Mouse (Mus musculus) adrenal gland, postnatal 25 days (tissue): ENCODE measurements around the gene Ap1g2. TPM values are rescaled to one million over a fixed set of nuclear protein-coding genes. Genes with fewer than 3 reads are reported as not detected.

Experiments
- DNase-seq: peaks from one replicate; pipeline ENCODE4 v3.0.0; 2021; ENCODE audit warnings: mixed read lengths
- total RNA-seq: library from RNA; stranded (reverse); gene quantifications from 2 replicates; pipeline ENCODE4 v1.2.3, GENCODE M21; 2021

Ap1g2 gene
- total RNA-seq, 1 experiment from 2014 or later: 32.8 TPM

GRCm38 (mm10) chr14:55086009-55086514, 20.3 kb downstream of the Ap1g2 start:
- DNase-seq: no peak

DNA sequence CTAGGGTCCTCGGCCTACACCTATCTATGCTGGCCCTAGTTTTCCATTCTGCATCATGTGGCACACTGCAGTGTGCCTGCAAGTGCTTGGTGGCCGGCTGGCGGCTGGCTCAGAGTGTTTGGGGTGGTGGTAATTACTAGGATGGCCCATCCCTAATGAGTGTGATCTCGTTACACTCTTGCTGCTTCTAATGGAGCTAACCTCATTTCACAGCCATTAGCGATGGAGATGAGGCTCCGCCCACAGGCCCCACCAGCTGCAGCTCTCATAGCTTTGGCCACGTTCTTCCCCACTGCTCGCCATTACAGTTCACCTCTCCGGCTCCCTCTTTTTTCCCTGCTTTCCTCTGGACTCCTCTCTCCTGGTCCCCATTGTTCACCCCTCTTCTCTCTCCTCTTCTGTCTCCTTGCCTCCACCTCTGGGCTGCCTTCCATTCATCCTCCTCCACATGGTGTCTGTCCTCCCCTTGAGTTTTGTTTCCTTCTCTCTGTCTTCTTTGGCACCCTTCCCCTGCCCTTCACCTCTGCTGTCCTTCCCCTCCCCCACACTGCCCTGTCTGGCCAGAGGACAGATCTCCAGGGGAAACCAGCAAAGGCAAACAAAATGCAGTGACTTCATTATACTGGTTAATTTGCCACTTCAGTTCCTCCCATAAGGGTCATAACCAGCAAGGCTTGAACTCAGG, 20.9 kb downstream of the Ap1g2 start:
- DNase-seq: no peak

GRCm38 (mm10) chr14:55083481-55083880, 22.9 kb downstream of the Ap1g2 start:
- no peak for DNase-seq

DNA sequence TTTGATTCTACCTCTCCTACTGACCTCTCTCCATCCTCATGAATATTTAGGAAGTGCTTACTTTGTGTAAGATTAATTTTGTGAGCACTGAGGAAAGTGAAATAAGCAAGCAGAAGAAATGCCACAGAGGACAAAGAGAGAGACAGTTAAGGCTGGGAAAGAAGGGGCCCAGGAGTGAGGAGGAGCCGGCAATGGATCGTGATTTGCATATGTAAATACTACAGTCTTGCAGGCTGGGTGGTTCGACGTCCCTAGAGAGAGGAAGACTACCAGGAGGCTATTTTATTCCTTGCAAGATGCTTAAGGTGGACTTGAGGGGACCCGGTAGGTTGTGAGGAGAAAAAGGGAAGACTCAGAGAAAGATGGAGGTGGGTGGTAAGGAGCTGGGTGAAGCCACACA, 25.3 kb downstream of the Ap1g2 start:
- DNase-seq: no peak

DNA sequence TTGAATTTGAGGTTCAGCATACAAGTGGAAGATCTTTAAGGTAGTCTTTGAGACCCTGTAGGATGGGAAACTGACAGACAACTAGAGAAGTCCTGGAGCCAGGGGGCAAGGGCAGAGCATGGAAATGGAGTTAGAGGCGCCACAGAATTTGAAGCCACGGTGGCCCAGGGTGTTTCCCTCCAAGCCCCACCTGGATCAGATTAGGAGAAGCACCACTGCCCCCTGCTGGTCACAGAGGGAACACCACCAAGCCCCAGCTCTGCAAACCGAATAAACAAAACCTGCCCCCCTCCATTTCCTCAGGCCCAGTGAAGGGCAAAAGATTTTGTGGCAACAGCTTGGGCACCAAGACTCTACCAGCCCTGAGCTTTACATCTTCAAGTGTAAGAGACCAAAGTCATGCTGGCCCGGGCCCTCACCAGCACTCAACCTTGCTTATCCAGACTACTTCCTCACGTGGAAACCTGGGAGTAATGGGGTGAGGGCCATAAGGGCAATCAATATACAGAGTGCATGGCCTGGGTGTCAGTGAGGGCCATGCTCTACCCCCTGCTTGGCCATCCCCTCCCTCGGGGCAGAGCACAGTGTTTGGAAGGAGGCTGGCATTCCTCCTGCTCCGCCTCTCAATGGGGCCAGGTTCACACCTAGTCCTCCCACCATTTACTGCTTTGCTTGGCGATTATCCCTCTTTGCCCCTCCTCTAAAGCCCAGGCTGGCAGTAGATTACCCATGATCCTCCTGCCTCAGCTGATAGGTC, 27.0 kb downstream of the Ap1g2 start:
- DNase-seq: peak; percentile 71

- no peak for DNase-seq
Observed at GRCm38 (mm10) chr14:55078366-55078989, 27.9 kb downstream of the Ap1g2 start.

GRCm38 (mm10) chr14:55077481-55078365, 28.7 kb downstream of the Ap1g2 start:
- DNase-seq: no peak

DNA sequence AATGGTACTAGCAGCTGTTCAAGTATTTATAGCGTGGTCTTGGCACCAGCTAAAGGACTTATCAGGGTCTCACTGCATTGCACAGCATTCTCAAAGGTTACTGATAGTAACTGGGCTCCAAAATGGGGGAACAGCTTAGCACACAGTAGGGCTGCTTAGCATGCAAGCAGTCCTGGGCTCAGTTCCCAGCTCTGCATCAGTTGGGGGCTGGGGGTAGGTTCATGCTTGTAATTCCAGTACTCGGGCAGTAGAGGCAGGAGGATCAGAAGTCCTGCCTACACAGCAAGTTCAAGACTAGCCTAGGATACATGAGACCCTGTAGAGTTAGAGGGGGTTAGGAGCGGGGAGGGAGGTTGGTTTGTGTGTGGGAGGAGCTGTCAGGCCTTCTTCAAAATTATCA, 29.4 kb downstream of the Ap1g2 start:
- no peak for DNase-seq

DNA sequence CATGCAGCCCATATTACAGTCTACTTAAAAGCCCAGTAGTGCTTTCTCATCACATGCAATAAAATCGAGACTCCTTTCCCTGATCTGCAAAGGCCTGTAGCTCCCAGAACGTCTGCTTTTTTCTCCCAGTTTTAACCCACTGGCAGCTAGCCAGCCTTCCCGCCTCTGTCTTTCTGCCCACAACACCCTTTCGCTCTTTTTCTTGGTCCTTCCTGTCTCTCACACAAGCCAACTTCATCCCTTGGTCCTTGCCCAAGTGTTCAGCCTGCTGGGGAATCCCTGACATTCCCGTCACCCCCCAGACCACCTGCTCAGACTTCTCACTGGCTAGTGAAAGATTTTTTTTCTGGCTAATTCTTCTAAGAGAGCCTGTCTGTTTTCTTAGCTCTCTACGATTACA, 30.2 kb downstream of the Ap1g2 start:
- no peak for DNase-seq

DNA sequence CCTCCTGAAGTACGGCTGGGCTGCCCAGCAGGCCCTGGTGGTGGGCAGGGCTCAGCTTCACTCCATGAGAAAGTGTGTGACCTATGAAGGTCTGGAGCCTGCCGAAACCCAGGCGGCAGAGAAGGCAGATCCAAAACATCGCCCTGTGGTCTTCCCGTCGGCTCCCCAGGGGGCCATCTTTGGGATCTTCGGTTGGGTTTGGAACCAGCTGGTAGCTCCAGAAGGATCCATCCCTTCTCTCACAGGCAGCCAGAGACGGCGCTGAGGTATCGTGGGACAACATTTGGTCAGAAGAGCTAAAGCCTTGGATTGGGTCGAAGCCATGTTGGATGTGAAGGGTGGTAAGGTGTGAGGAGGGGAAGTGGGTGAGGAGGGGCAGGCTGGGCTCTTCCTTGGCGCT, 32.0 kb downstream of the Ap1g2 start:
- DNase-seq: no peak

DNA sequence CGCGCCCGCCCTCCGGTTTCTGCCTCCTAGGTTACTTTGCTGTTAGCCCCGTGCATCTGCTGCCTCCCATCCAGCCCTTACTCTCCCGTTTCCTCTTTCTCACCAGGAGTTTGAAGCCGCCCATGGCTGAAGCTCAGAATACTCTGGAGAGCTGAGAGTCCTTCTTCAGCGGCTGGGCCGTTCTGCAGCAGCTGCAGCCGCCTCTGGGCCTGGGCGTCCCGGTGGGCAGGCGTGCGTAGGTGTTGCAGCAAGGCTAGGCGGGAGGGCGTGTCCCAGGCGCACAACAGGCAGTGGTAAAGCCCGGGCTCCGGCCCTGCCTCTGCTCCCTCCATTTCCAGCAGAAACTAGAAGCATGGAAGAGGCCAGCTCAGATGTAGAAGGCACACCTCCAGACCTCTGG, 34.6 kb downstream of the Ap1g2 start:
- DNase-seq: no peak

DNA sequence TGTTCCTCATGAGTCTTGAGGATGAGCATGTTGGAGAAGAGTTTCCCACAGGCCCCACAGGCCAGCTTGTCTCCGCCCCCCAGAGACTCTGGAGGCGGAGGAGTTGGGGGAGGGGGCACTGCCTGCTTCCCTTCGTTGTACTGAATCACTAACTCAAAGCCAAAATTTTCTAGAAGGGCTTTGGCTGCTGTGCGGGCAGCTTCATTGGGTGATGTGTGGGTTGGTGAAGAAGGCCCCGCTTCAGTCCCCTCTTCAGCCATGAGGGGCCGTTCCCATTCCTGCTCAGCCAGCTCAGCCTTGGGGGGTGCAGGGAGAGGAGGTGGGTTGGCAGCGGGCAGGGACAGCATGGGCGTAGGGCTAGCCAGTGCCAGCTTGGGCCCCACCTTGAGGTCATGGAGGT, 40.4 kb downstream of the Ap1g2 start:
- no peak for DNase-seq

DNA sequence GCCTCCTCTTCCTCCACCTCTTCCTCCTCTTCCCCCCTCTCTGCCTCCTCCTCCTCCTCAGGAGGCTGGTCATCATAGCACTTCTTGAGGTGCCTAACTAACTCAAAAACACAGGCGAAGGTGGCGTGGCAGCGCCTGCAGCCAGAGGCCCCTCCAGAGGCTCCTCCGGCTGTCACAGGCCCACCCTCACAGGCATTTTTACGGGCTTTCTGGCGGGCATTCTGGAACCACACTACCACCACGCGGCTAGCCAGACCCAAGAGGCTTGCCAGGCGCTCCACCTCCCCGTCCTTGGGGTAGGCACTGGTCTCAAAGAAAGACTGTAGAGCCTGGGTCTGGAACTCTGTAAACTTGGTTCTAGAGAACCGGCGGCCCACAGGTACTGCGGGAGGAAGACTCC, 41.0 kb downstream of the Ap1g2 start:
- no peak for DNase-seq

GRCm38 (mm10) chr14:55064481-55065370, 41.7 kb downstream of the Ap1g2 start:
- DNase-seq: no peak

DNA sequence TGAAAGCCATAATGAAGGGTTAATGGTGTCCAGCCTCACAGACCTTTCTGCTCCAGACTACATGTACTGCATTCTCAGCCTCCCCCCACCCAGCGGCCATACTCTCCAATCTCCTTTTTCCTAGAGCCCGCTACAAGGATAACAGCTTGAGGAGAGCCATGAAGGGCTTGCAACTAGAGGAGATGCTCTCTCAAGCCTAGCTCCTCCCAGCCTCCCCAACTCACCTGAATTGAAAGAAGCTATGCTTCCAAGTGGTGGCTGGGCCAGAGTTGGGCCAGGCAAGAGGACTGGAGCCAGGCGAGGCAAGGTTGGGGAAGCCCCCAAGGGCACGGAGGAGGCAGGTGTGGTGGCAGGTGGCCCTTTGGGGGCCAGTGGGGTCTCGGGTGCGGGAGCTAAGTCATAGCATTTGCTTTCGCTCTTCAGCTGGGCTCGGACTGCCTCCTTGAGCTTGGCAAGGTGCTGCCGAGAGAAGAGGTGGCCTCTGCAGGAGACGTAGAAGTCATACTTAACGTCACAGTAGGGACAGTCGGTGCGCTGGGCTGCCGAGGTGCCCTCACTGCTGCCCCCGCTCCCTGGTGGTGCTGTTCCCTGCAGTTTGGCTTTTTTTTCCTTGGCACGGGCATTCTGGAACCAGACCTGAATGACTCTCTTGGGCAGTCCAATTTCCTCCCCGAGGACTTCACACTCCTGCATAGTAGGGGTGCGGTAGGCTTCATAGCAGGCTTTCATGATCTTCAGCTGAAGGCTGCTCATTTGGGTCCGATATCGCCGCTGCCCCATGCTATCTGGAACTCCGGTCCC, 42.6 kb downstream of the Ap1g2 start:
- no peak for DNase-seq

DNA sequence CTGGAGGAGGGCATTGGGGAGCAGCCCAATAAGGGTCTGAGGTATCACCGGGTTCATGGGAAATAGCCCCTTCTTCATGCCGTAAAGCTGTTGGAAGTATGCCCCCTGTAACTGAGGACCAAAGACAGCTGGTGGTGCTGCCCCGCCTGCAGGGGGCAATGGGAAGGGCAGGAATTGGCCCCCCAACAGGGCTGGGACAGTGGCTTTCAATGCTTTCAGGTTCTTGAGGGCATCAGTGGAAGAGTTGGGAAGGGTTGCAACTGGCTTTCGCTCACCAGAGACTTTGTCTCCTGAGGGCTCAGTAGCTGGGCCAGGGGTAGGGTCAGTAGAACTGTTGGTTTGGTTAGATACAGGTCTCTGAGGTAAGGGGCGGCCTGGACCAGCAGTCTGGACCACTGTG, 43.3 kb downstream of the Ap1g2 start:
- DNase-seq: no peak

DNA sequence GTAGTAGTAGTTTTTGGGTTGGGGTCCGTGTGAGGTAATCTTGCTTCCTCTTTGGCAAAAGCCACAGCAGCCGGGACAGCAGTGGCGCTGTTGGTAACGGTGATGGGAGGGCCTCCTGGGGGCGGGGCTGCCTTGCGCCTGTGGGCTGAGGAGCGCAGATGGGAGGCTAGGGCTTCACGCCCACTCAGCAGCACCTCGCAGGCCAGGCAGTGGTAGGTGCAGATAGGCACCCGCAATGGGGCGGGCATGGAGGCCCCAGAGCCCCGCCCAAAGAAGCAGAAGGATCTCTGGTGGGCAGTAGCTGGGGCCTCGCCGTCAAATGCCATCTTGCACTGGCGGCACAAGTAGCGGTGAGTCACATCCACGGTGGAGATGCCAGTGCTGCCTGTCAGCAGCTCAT, 43.8 kb downstream of the Ap1g2 start:
- DNase-seq: peak; percentile 38

DNA sequence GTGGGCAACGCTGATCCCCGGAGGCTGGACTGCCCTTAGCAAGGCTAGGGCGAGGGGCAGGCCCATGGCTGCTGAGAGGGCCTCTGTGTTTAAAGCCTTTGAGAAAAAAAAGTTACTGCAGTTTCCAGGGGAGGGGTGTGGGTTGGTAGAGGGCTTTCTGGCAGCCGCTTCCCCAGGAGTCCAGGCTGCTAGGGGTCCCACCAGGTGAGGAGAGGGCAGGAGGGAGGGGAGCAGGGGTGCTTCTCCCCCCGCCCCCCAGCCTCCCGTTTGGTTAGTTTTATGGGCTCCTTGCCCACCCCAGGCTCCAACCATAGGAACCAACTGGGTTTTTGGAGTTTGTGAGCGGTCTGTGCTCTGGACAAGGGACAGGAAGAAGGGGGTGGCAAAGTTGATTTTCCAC, 44.5 kb downstream of the Ap1g2 start:
- no peak for DNase-seq

DNA sequence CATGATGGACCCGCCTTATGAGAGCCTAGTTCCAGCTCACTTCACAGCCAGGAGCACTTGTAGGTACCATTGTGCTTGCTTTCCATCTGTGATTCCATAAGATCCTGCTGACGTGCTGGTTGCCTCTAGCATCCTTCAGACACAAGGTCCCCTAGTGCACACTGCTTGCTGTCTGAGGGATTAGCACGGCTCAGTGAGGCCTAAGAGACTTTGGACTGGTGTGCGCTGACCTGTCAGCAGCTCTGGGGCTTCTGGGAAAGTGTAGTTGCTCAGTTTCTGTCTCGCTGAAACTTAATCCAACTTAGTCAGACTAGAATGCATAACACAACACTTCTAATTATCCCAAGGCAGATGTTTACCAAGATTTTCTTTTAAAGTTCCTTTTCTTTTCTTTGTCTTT, 46.5 kb downstream of the Ap1g2 start:
- DNase-seq: no peak

DNA sequence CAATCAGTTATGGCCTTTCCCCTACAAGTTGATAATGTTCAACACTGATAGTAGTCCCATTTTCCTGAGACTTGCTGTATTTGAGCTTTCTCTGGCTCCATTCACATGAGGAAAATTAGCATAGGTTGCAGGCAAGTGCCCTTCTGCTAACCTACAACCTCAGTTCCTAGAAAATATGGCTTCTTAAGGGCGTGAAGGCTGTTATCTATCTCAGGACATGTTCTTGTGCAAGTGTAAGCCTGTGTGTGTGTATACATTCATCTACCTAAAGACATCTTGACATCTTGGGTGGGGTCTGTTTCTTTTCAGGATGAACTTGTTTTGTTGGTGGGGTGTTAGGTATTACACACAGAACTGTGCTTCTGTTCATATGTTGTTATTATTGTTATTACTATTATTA, 47.4 kb downstream of the Ap1g2 start:
- DNase-seq: no peak
